Mouse (Mus musculus) erythroblast, embryonic 14.5 days (primary cell): ENCODE results near the gene Srsf5.

Experiments used
- GATA1 ChIP-seq: IDR thresholded peaks from 2 replicates; pipeline ENCODE4 v1.6.1; 2012; ENCODE audit warnings: low read length, inconsistent platforms, mixed read lengths
- TAL1 ChIP-seq: IDR thresholded peaks from 3 replicates; pipeline ENCODE4 v1.6.1; 2012; ENCODE audit warnings: low read length, inconsistent platforms, mixed read lengths

GRCm38 (mm10) chr12:80991806-80992205 lies 46.5 kb downstream of the Srsf5 start:
- TF ChIP-seq TAL1 = no peak
- no peak for TF ChIP-seq GATA1
